Mouse (Mus musculus) left cerebral cortex, postnatal 14 days (tissue): ENCODE measurements around the gene Klf12. TPM values are rescaled to one million over a fixed set of nuclear protein-coding genes. Genes with fewer than 3 reads are reported as not detected.

Experiments
- DNase-seq, 2 experiments: peaks; one replicate each; pipeline ENCODE4 v3.0.0; 2021 to 2022; ENCODE audit warnings: low spot score in 2 of 2, mixed read lengths in 1 of 2
- intact Hi-C: fragments of 180-260 bp; cut with DNase I; formaldehyde crosslinking; loops from one replicate; pipeline ENCODE4 v1.15.1; 2025
- total RNA-seq, 2 experiments: library from RNA; stranded (reverse); gene quantifications; 2 replicates each; pipeline ENCODE4 v1.2.3; 2021

The Klf12 gene
- total RNA-seq, 2 experiments from 2014 or later: 44.3 to 44.5 TPM

DNA sequence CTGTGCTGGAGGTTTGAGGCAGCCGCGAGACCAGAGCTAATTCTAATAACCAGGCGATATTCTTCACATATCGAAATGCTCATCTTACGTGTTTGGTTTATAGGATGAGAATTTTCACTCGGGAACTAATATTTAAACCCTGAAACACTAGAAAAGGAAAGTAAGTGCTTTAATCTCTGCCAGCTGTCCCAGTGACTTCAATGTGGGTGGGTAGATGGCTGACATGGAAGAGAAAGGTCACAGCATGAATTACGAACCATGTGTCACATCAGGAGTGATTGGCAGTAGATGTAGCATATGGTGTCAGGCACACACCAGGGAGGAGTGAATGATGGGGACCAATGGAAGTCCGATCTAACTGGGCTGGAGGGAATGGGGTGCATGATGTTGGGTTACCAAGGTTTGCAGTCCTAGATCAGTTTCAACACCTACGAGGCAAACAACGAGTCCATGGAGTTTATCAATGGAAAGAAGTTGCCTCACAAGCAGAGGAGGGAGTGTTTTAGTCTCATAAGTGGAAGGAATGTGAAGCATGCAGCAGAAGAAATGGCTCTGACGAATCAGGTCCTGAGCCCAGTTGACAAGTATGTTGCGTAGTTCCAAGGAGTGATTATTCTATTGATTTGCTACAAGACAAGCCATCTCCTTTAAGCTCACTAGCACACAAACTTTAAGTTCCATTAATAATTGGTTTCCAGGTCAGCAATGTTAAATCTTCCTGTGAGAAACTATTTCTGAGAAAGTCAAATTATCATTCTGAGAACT, 211.9 kb downstream of the Klf12 start:
- DNase-seq: no peak
- intact Hi-C loops: no loop called here

DNA sequence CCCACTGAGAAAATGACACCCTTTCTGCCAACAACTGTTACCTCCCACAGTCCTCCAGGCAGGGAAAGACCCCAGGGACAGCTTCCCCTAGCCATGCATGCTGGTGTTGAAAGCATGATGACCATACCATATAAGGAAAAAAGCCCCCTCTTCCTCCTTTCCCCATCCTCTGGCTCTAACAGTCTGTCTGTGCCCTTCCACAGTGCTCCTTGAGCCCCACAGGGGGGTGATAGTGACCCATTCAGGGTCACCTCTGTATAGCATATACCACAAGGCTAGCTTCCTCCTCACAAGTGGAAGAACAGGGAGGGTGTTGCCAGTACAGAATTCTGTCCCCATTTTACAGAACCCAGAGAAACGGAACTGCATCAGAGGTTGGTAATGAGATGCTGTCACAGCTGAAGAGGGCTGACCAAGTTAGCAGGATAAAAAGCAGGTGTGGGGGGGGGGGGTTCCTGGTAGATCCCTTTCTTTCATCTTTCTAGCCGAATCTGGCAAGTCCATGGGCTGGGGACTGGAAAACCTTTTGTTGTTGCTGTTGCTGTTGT, 214.9 kb downstream of the Klf12 start:
- DNase-seq: no peak
- intact Hi-C loops: no loop called here

GRCm38 (mm10) chr14:100068715-100069114, 215.8 kb downstream of the Klf12 start:
- intact Hi-C loops: no loop called here
- DNase-seq: no peak

- no peak for DNase-seq
- intact Hi-C loops: no loop called here
These were observed 222.0 kb downstream of the Klf12 start for GRCm38 (mm10) chr14:100062516-100062915.

DNA sequence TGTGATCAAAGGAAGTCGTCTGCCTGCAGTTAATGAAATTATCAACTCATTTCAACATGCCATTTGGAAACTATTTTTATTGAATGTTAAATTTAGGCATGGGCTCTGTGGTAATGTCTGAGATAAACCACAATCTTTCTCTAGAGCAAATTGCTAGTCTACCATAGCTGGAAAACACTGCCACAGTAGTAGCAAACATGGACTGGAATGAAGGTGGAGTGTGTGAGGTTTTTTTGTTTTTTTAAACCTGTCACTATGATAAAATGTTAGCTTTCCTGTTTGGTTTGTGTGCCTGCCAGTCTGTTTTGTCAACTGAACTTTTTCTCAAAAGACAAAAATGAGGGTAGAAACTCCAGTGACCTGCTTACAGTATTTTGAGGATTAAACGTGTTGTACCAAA, 230.3 kb downstream of the Klf12 start:
- DNase-seq: no peak
- intact Hi-C loops: no loop called here

DNA sequence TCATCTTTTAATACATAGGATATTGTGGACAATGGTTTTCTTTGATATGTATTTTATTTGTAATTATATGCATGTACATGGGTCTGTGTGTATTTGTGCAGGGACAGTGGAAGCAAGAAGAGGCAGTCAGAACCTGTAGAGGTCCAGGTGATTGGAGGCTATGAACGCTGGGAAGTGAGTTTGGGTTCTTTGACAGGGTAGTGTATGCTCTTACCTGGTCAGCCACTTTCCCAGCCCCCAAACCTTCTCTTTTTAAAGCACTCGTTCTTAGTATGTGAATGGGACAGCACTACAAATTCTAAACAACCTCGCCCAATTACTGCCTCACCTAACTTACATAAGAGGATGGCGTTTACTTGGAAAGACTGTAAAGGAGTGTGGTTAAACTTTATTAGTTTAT, 231.0 kb downstream of the Klf12 start:
- intact Hi-C loops: no loop called here
- no peak for DNase-seq

DNA sequence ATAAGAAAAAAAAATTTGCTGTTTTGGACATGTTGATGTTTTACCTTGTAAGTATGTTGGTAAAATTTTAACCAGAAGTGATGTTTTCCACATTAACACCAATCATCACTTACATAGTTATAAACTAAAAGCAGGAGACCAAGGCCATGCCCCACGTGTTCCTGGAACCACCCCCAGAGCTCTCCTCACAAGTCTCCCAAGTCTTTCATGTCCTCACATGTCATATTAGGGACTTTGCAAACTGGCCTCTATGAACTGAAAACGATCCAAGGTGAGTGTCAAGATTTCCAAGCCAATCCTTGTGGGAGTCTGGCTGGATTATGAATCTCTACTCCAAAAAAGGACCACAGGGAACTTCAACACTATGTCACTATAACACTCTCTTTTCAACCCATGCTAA, 231.6 kb downstream of the Klf12 start:
- no peak for DNase-seq
- intact Hi-C loops: no loop called here

GRCm38 (mm10) chr14:100045431-100045830, 239.0 kb downstream of the Klf12 start:
- DNase-seq: no peak
- intact Hi-C loops: no loop called here

- intact Hi-C loops: no loop called here
- no peak for DNase-seq
These were observed 242.7 kb downstream of the Klf12 start for GRCm38 (mm10) chr14:100041823-100042222.

- intact Hi-C loops: no loop called here
- no peak for DNase-seq
These were observed 257.8 kb downstream of the Klf12 start for GRCm38 (mm10) chr14:100026671-100027070.

- intact Hi-C loops: no loop called here
- no peak for DNase-seq
These were observed 267.3 kb downstream of the Klf12 start for GRCm38 (mm10) chr14:100017219-100017618.

DNA sequence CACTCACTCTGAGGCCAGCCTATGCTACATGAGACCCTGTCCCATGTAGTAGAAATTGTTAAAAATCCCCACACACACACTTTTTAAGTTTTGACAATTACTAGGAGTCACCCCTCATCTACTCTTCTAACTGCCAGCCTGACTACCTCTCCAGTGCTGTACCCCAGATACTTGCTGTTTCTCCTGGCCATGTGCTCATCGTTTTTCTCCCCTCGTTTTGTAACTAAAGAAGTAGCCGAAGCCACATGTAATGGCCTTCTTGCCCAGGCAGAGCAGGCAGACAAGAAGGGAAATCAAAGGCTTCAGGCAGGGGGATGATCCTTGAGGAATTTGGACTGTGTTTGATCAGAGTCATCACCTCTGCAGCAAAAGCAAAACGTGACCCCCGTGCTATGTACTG, 274.0 kb downstream of the Klf12 start:
- intact Hi-C loops: no loop called here
- no peak for DNase-seq

- peak; percentile 30 to 53 for DNase-seq
- intact Hi-C loops: loop anchor here (5.0 kb wide), 1 partner anchor 477 kb away; no protein-coding TSS in a partner anchor
These were observed 274.6 kb downstream of the Klf12 start for GRCm38 (mm10) chr14:100009790-100010382.

DNA sequence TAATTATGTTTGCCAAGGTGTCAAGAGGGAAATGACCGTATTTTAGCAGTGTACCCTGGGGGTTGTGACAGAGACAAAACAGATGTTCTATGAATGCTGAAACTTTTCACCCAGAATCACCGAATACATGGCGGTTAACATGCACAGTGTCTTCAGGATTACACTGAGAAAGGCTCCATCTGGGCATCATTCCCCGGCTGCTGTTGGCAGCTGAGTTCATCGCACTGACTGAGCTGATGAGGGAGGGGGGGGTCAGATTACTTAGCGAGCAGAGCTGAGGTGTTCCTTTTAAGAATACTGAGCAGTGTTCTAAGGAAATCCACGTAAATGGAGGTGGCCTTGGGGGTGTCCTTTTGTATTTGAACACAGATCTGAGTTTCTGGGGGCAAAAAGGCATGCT, 301.0 kb downstream of the Klf12 start:
- peak in 1 of 2 experiments; percentile 5 for DNase-seq
- intact Hi-C loops: no loop called here

DNA sequence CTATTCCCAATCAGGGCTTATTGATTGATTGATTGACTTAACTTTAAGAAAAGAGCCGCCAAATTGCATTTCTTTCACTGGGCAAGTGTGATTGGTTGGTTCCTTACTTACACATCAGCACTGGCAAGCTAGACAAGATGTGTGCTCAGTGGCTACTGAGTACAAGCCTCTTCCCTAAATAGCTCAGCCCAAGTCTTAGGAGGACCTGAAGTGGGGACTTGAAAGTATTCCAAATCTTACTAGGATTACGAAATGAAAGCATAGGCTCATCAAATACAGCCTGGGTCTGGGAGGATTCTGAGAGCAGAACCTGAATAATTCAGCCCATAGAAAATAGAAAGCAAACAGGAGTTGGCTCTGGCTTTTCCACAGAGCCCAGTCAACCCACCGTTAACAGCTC, 303.3 kb downstream of the Klf12 start:
- no peak for DNase-seq
- intact Hi-C loops: no loop called here

DNA sequence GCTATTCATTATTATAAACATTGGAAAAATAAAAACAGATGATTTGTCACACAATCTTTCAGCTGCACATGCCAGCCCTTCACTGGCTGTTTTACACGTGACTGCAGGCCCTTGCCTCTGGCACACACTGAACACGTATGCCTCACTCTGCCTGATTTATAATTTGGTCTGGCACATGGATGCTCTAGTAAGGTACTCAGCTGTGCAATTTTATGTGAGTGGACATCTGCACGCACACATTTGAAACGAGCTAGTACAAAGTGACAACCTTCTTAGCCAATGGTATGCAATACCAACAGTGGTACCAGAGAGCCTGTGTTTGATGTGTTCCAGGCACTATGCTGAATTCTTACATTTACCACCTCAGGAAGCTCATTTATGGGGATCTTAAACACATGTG, 316.6 kb downstream of the Klf12 start:
- intact Hi-C loops: no loop called here
- DNase-seq: no peak

GRCm38 (mm10) chr14:99960500-99961229, 323.8 kb downstream of the Klf12 start:
- DNase-seq: no peak
- intact Hi-C loops: no loop called here

DNA sequence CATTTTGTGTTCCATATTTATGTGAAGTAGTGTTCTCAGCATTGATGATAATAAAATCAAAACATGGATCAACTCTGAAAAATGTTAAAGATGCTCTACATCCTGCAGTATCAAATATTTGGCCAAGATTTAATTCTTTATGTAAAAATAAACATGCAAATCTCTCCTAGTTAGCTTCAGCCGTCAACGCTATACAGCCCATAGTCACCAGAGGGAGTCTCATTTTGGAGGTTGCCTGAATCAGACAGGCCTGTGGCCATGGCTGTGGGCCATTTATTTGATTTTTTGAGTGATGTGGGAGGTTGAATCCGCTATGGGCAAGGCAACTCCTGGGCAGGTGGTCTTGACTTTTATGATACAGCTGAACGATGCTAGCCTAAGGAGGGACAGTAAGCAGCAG, 329.3 kb downstream of the Klf12 start:
- DNase-seq: no peak
- intact Hi-C loops: no loop called here

GRCm38 (mm10) chr14:99944221-99945108, 340.0 kb downstream of the Klf12 start:
- intact Hi-C loops: no loop called here
- peak; percentile 30 to 33 for DNase-seq
